Mouse (Mus musculus) c-Kit-positive CD71-negative TER-119-negative erythroid progenitor cells, embryonic 14.5 days (primary cell): ENCODE measurements around the gene Gm28051.

Source experiments
- DNase-seq: peaks from one replicate; pipeline ENCODE4 v3.0.0-alpha.2; 2013; ENCODE audit warnings: low read depth

The Gm28051 gene

DNA sequence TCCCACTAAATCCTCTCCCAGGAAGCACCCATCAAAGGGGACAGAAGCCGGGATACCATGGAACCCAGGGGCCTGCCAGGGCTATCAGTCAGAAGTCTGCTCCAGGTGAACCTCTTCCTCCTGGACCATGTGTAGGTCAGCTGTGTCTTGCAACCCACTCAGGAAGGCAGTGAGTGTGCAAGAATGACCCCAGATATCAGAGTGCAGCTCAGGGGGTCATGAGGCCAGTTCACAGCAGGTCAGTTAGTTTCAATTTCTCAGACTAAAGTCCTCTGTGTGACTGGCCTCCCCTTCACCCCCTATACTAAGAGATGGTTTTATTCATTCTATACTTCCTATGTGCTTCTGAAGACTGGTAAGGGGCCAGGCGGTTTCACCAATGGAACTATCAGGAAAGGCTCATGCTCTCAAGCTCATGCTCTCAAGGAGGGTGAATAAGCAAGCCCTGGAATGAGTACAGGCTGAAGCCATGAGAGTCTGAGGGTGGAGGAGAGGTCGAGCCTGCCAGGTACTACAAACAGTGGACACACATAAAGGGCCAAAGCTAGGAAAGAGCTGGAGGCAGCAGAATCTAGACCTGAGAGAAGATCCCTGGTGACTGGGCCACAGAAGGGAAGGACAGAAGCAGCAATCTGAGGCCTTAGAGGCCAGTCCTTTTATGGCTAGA is 72.7 kb downstream of the Gm28051 start:
- DNase-seq: no peak

DNA sequence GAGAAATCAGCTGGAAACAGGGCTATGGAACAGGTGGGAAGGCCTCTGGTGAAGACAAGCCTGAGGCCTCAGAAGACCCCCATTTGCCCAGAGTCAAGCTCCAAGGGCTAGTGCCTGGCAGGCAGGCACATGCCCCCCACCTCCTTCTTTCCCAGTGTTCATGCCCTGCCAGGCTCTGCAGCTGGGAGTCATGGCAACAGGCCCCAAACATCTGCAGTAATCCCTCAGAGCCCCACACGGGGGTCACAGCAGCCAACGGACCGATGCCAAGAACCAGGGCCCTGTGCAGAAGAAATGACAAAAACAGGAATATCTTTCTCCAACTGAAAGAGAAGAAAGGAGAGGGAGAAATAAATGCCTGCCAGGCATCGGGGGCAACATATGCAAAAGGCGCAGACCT is 73.6 kb downstream of the Gm28051 start:
- no peak for DNase-seq

DNA sequence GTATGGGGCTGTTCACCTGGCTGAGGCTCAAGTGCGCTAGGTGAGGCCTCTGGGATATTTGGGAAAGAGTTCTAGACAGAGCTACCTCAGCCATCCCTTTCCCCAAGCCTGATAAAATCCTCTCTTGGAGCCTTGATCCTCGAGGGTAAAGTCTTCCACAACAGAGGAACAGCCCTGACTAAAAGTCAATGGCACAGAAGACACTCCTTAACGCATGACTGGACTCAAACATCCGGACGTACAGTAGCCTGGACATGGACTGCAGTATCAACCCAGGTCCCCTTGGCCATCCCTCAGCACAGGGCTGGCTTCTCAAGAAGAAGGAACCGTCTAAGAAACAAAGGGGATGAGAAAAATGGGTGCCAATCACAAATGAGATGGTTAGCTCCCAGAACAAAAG is 74.1 kb downstream of the Gm28051 start:
- no peak for DNase-seq

DNA sequence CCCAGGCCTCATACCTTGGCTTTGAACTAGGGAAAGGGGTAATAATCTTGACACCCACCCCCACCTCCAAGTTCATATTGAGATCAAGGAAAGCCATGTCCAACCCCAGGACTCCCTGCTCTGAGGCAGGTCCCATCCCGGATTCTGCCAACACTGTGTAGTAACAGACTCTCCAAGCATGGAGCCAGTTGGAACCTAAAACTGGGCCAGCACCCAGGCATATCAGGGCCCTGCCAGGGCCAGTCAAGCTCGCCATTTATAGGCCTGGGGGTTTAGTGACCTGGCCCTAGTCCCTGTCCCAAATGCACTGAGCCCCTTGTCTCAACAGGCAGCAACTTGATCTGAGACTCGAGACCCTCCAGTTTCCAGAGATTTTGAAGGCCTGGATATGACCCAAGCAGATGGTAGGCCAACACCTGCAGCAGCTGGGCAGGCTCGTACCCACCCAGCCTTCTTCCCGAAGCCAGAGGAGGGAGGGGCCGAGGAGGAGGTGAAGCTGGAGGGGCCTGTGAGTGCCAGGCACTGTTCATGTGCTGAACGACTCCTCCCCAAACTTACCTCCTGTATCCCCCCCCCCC is 74.8 kb downstream of the Gm28051 start:
- DNase-seq: no peak

DNA sequence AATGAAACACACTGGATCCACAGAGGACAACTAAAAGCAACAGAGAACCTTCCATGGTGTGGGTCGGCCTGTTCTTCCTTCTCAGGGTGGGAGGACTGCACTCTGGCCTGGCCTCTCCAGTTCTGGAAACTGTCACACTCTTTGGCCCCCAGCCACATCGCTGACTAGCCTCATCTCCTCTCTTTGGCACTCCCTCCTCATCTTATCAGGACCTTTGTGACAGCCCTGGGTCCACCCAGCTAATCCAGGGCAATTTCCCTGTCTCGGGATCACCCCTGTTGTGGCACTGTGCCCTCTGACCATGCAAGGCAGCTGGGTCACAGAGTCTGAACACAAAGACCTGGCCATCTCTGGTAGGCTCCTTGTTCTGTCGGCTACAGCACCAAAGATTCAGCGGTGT is 75.5 kb downstream of the Gm28051 start:
- DNase-seq: no peak

DNA sequence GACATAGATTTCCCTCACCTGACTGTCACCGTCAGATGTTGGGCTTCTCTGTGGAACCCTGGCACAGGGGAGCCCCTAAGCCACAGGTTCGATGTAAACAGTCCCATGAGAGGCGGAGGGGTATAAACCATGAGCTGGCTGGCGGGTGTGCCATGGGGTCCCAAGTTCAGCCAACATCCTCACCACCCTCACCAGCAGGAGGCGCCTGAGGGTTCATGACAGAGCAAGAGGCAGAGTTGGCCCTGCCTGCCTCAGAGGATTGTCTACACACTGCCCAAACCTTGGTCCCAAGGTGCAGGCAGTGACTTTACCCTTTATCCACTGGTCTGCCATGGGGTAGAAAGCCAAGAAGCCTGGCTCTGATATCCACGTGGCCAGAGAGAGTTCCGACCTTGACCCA is 76.0 kb downstream of the Gm28051 start:
- no peak for DNase-seq

DNA sequence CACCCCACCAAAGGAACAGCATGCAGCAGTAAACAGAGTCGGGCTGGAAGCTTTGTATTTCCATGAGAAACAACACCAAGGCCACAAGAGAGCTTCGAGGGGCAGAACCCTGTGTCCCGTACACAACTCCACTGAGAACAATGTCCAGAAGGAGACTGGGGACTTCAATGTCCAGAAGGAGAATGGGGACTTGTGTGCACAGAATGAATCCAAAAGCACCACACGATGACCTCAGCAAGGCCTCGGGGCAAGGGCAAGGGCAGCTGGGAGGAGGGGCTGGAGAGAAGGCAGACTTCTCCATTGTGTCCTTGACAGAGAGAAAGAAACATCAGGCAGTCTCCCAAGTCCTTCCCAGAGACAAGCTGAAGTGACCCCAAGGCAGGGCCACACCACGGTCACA is 78.7 kb downstream of the Gm28051 start:
- no peak for DNase-seq

DNA sequence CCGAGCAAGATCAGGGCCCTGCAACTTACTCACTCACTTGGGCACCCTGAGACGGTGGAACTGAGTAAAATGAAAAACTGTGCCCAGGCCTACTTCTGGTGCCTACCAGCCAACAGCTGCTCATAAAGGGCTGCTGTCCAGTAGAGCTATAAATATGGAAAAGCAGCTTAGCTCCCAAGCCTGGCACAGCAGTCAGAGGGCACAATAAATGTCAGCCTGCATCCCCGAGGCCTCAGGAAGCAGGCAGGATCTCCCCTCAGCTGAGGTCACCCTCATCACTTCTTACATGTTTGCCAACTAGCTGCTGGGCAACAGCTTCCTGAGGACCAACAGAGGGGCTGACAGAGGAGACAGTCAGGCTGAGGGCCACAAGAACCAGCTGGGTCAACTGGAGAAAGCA is 80.5 kb downstream of the Gm28051 start:
- DNase-seq: no peak

DNA sequence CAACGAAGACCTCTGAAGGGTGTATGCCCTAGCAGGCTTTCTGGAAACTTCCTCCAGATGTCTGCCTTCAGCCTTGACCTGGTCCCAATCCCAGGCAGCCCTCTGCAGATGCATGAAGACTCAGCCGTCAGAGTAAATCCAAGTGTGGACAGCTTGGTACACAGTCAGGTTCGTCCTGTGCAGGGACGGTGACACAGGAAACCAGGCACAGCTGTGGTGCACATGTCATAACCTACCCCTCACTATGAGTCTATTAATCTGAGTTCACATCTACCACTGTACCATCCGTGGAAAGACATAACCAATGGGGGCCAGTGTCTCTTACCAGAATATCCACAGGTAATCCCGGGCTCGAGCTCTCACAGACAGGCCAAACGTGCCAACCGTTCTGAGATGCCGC is 83.0 kb downstream of the Gm28051 start:
- DNase-seq: no peak

DNA sequence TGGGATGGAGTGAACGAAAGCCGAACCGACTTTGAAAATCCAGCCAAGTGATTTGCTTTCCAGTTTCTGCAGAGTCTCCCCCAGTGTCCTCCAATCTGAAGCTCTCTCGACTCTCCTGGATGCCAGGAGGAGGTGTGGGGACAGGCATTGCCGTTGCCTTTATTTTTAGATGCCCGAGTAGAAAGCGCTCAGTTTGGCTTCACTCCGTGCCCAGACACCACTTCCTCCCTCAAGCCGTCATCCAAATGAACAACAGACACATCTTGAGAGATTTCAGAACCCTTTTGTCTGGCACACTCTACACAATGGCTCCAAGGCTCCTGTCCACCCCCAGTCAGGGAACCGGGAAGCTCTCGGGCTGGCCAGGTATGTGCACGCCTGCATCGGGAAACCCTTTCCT is 83.4 kb downstream of the Gm28051 start:
- no peak for DNase-seq

DNA sequence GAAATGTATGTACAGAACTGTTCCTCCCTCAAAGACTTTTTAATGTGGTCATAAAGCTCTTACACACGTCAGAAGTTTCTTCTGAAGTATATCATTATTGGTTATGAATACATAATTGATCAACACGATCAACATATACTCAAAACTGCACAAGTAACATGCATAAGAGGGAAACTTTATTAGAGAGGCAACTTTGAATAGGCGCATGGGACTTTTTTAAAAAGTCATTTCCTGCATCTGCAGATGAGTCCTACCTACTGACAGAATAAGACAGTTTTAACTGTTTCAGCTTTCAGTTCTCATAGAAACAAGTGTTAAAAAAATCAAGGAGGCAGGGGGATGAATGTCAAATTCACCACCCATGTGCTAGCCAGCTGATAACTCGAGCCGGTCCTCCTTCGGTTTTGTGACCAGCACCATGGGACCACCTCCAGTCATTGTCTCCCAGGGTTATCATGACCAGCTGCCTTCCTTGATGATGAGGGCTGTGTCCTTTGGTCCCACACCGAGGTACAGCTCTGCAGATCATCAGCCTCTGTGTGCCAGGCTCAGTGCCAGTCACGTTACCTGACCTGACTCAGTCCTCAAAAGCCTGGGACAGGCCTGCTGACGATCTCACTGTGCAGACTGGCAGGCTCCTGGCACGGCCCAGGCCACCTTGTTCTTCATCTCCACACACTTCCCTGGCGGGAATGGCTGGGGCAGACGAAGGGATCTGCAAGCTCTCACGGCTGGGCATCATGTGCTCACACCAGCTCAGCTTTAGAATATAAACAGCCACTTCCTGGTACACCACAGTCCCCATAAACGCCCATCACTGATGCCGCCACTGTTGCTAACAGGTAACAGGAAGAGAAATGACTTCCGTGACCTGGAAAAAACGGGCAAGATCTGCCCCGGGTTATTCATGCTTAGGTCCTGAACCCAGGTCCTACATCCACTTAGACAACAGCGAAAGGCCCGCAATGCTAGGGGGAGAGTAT is 84.4 kb downstream of the Gm28051 start:
- DNase-seq: no peak

DNA sequence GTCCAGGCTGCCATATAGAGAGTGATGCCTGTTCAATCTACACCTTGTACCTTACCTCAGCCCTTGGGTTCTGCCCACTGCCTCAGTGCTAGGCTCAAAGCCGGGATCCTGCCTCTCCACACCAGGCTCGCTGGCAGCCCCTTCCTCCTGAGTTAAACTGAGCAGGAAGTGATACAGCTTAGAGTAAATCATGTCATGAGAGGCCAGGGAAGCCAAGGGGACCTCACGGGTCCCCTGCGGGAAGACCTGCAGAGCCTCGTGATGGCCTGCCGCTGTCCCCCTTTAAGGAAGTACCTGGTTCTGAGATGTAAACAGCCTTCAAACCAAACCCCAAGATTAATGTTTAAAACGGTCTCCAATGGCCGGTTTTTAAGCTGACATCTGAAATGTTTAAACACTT is 85.4 kb downstream of the Gm28051 start:
- no peak for DNase-seq

DNA sequence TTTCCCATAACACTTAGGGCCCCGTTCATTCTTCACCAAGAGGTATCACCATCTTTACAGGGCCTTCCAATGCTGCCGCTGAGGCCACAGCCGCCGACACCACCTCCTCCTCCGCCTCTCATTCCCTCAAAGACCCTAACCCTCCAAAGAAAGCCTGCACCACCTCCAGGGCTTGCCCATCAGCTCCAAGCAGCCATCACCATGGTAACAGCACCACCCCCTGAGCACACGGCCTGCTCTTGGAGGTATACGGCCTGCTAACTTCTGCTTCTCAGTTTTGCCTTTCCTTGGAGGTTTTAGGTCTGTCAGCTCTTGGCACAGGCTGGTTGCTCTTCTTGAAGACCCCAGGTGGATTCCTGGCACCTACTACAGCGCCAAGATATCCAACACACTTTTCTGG is 86.7 kb downstream of the Gm28051 start:
- DNase-seq: no peak
